Mouse (Mus musculus) liver, embryonic 12.5 days (tissue): ENCODE data around the gene S100a1. TPM values are rescaled to one million over a fixed set of nuclear protein-coding genes. Genes with fewer than 3 reads are reported as not detected.

ENCODE experiments used
- ATAC-seq: fragments of 200-750 bp; cut with Nextera tagmentation; 2 replicates; pipeline ENCODE4 v1.8.0; 2017; ENCODE audit warnings: moderate number of reproducible peaks, mild to moderate bottlenecking, moderate library complexity
- H3K27ac ChIP-seq: fragments of 300-500 bp; sonication (generic); 2 replicates; pipeline ENCODE4 v1.5.1; 2016; ENCODE audit warnings: mild to moderate bottlenecking
- H3K27me3 ChIP-seq: fragments of 300-500 bp; sonication (generic); replicated peaks from 2 replicates; pipeline ENCODE4 v1.6.1; 2016; ENCODE audit warnings: mild to moderate bottlenecking, moderate library complexity
- H3K36me3 ChIP-seq: fragments of 300-500 bp; sonication (generic); 2 replicates; pipeline ENCODE4 v1.6.1; 2016; ENCODE audit warnings: mild to moderate bottlenecking, moderate library complexity
- H3K4me1 ChIP-seq: fragments of 300-500 bp; sonication (generic); 2 replicates; pipeline ENCODE4 v1.6.1; 2016
- H3K4me2 ChIP-seq: fragments of 300-500 bp; sonication (generic); 2 replicates; pipeline ENCODE4 v1.6.1; 2016; ENCODE audit warnings: mild to moderate bottlenecking, moderate library complexity
- H3K4me3 ChIP-seq: fragments of 300-500 bp; sonication (generic); 2 replicates; pipeline ENCODE4 v1.5.1; 2016; ENCODE audit warnings: mild to moderate bottlenecking, moderate library complexity
- H3K9ac ChIP-seq: fragments of 300-500 bp; sonication (generic); 2 replicates; pipeline ENCODE4 v1.6.1; 2016; ENCODE audit warnings: mild to moderate bottlenecking, moderate library complexity
- H3K9me3 ChIP-seq: fragments of 300-500 bp; sonication (generic); replicated peaks from 2 replicates; pipeline ENCODE4 v1.6.1; 2016; ENCODE audit warnings: mild to moderate bottlenecking, moderate library complexity
- WGBS: fragments of 180-500 bp; shearing (Covaris S2); methylation state at CpG from one replicate; pipeline ENCODE4 v1.1.7; 2016; ENCODE audit not compliant: insufficient replicate concordance; 5-methylcytosine and 5-hydroxymethylcytosine counted together
- polyA plus RNA-seq: library from polyadenylated mRNA; unstranded; fragments of >200 nt; fragmentation: Nextera tagmentation; extraction: Ambion mirVana; gene quantifications from 2 replicates; pipeline ENCODE4 v1.2.1, GENCODE M21; 2016

The S100a1 gene
- polyA plus RNA-seq, 1 experiment from 2014 or later, result 15.0 TPM

DNA sequence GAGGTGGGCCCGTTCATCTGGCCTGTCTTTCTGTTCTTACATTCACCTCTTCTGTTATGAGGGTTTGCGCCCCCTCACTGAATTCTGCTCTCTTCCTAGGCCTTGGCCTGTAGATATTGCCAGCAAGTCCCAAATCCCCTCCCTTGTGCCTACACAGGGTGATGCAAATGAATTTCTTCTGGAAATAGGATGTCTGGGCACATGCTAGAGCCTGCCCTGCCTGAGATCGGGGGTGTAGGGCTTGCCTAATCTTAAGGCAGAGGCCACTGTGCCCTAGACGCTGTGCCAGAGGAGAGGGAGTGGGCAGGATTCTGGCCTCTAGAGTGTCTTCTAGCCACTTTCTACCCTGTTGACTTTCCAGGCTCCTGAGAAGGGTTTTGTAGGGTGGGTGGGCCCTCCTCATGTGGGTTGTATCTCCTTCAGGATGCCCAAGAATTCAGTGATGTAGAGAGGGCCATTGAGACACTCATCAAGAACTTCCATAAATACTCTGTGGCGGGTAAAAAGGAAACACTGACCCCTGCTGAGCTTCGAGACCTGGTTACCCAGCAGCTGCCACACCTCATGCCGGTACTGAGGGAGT, 13.2 kb upstream of the S100a1 start:
- WGBS, result 76% methylated on average over 7 of the region's 7 CpGs
- Histone ChIP-seq H3K27me3 (no peaks in the 10 kb centered on the region), H3K9me3 (no peaks in the 10 kb centered on the region), H3K4me3 (no peak overlapping the region), H3K4me2 (no peak overlapping the region), H3K9ac (no peak overlapping the region), H3K36me3 (peaks cover 3% of the 10 kb centered on the region; the same call in 1 of the 2 replicates), H3K4me1 (no peaks in the 10 kb centered on the region), H3K27ac (no peak overlapping the region)
- no peak for ATAC-seq

GRCm38 (mm10) chr3:90526580-90526979, 12.4 kb upstream of the S100a1 start, which contains the start of gene S100a14:
Gene S100a14, plus strand, starts transcription at chr3:90526856.
- H3K4me3 ChIP-seq, result no peak within 1 kb of the TSS
- WGBS, result 52% methylated on average over 5 of the region's 5 CpGs
- ATAC-seq, result peak; percentile 49; the same call in 1 of the 2 replicates
- peaks cover 3% of the 10 kb centered on the region; the same call in 1 of the 2 replicates for H3K36me3 ChIP-seq
- H3K4me1 ChIP-seq, result no peaks in the 10 kb centered on the region
- H3K9me3 ChIP-seq, result no peaks in the 10 kb centered on the region
- no peak within 1 kb of the TSS for H3K9ac ChIP-seq
- no peaks in the 10 kb centered on the region for H3K27me3 ChIP-seq
- H3K27ac ChIP-seq, result no peak within 1 kb of the TSS
- H3K4me2 ChIP-seq, result no peak within 1 kb of the TSS

GRCm38 (mm10) chr3:90526076-90526475, 11.9 kb upstream of the S100a1 start:
- H3K27ac ChIP-seq, result no peak overlapping the region
- H3K36me3 ChIP-seq, result peaks cover 3% of the 10 kb centered on the region; the same call in 1 of the 2 replicates
- no peak overlapping the region for H3K9ac ChIP-seq
- no peak overlapping the region for H3K4me3 ChIP-seq
- no peaks in the 10 kb centered on the region for H3K27me3 ChIP-seq
- H3K4me1 ChIP-seq, result no peaks in the 10 kb centered on the region
- ATAC-seq, result no peak
- WGBS, result 62% methylated on average over 2 of the region's 2 CpGs
- no peaks in the 10 kb centered on the region for H3K9me3 ChIP-seq
- no peak overlapping the region for H3K4me2 ChIP-seq

DNA sequence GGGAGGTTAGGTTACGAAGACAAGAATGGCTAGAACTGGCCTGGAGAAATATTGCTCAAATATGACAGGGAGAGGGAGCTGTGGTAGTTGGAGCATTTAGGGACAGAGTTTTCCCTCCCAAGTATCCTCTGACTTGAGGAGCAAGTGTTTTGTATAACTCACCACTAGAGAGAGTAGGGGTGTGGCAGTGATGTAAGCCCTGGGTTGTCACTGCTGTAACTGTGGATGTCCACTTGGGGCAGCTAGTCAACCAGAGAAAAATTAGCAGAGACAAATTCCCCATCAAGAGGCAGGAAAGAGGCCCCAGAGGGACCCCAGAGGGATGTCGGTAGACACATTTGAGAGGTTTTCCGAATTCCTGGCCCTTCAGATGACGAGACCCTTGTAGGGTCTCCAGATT, 11.2 kb upstream of the S100a1 start:
- Histone ChIP-seq H3K27me3 (no peaks in the 10 kb centered on the region), H3K27ac (no peak overlapping the region), H3K4me2 (no peak overlapping the region), H3K36me3 (peaks cover 3% of the 10 kb centered on the region; the same call in 1 of the 2 replicates), H3K9ac (no peak overlapping the region), H3K4me1 (no peaks in the 10 kb centered on the region), H3K9me3 (no peaks in the 10 kb centered on the region), H3K4me3 (no peak overlapping the region)
- WGBS, result 55% methylated on average over 4 of the region's 4 CpGs
- ATAC-seq, result no peak

- ATAC-seq, result no peak
- Histone ChIP-seq H3K9me3 (no peaks in the 10 kb centered on the region), H3K36me3 (no peaks in the 10 kb centered on the region), H3K4me2 (no peak overlapping the region), H3K4me3 (no peak overlapping the region), H3K9ac (no peak overlapping the region), H3K27me3 (peaks cover 13% of the 10 kb centered on the region), H3K27ac (no peak overlapping the region), H3K4me1 (peaks cover 26% of the 10 kb centered on the region)
- WGBS, result 75% methylated on average over 4 of the region's 4 CpGs
These were observed 3.5 kb upstream of the S100a1 start for GRCm38 (mm10) chr3:90517711-90518110.

DNA sequence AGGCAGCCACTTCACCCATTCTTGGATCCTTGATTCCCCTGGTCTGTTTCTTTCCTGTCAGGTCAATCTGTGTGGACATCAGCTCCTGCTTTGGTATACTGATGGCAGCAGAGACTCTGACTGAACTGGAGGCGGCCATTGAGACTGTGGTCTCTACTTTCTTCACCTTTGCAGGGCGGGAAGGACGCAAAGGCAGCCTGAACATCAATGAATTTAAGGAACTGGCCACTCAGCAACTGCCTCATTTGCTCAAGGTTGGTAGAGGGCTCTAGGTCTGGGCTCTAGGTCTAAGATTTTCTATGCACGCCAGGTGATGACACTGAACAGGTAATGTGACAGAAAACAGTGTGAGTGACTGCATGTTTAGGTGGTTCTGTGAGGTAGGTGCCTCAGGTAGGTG, 1.6 kb upstream of the S100a1 start:
- ATAC-seq, result no peak
- 80% methylated on average over 4 of the region's 4 CpGs for WGBS
- Histone ChIP-seq H3K27ac (no peak overlapping the region), H3K4me3 (no peak overlapping the region), H3K4me2 (peak overlapping the region; percentile 95; the same call in 1 of the 2 replicates), H3K36me3 (peaks cover 2% of the 10 kb centered on the region; the same call in 1 of the 2 replicates), H3K4me1 (peaks cover 26% of the 10 kb centered on the region), H3K27me3 (peaks cover 23% of the 10 kb centered on the region), H3K9ac (no peak overlapping the region), H3K9me3 (no peaks in the 10 kb centered on the region)

DNA sequence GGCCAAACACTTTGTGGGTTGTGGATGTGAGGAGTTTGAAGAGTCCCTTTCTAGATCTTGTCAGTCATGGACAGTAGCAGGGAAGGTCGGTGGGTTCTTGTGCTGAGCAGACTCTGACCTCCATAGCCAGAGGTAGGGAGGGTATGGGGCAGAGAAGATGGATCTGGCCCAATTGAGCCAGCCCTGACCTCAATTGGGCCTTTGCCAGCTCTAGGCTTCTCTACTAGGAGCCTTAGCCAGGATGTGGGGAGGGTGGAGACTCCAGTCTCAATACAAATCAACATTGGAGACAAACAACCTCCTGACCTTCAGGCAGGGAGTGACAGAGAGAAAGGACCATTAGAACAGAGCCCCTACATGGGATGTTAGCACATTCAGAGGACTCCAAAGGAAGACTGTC, 1.1 kb upstream of the S100a1 start:
- Histone ChIP-seq H3K4me1 (peaks cover 27% of the 10 kb centered on the region), H3K9ac (peak overlapping the region; percentile 68), H3K27ac (no peak overlapping the region), H3K27me3 (peaks cover 23% of the 10 kb centered on the region), H3K4me3 (peak overlapping the region; percentile 61), H3K4me2 (peak overlapping the region; percentile 95), H3K36me3 (peaks cover 5% of the 10 kb centered on the region; the same call in 1 of the 2 replicates), H3K9me3 (no peaks in the 10 kb centered on the region)
- peak; percentile 14; the same call in 1 of the 2 replicates for ATAC-seq
- WGBS, result 46% methylated on average over 1 of the region's 1 CpGs

GRCm38 (mm10) chr3:90514691-90515090, 499 bp upstream of the S100a1 start:
- Histone ChIP-seq H3K27me3 (peaks cover 23% of the 10 kb centered on the region), H3K9ac (peak overlapping the region; percentile 68), H3K9me3 (no peaks in the 10 kb centered on the region), H3K4me1 (peaks cover 32% of the 10 kb centered on the region), H3K27ac (peak overlapping the region; percentile 17; the same call in 1 of the 2 replicates), H3K4me3 (peak overlapping the region; percentile 61), H3K36me3 (peaks cover 5% of the 10 kb centered on the region; the same call in 1 of the 2 replicates), H3K4me2 (peak overlapping the region; percentile 95)
- WGBS, result 0% methylated on average over 10 of the region's 10 CpGs
- peak; percentile 86 for ATAC-seq

DNA sequence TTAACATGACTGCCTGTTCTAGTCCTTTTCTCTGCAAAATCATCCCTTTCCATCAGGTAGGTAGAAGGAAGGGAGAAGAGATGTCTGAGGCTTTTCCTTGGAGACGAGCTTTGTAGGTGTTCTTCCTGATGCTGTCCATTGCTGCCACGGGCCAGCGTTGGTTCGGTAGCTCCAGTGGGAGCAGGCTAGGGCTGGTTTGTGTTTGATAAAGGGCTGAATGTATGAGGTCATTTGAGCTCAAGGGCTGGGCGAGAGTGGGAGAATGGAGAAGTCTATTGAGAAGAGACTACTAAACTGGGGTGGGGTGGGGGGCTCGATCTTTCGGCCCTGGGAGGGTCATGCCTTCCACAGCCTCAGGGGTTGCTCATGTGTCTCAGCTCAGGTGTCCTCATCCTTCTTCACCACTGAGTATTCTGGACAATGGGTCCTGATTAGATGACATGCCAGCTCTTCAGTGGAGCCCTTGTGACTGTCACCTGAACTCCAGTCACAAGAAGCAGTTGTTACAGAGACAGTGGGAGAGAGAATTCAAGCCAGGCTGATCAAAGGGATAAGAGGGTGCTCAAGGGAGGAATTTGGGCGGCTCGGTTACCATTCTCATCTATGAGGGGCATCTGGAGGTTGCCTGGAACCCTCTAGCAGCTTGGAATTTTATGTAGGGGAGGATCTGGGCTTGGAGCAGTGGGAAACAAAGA, 1.1 kb downstream of the S100a1 start:
- peaks cover 5% of the 10 kb centered on the region; the same call in 1 of the 2 replicates for H3K36me3 ChIP-seq
- H3K9me3 ChIP-seq, result no peaks in the 10 kb centered on the region
- ATAC-seq, result no peak
- H3K4me1 ChIP-seq, result peaks cover 37% of the 10 kb centered on the region
- no peak overlapping the region for H3K4me3 ChIP-seq
- H3K27me3 ChIP-seq, result peaks cover 23% of the 10 kb centered on the region
- 64% methylated on average over 9 of the region's 9 CpGs for WGBS
- no peak overlapping the region for H3K9ac ChIP-seq
- no peak overlapping the region for H3K27ac ChIP-seq
- H3K4me2 ChIP-seq, result peak overlapping the region; percentile 95; the same call in 1 of the 2 replicates

- 73% methylated on average over 5 of the region's 5 CpGs for WGBS
- Histone ChIP-seq H3K36me3 (peaks cover 10% of the 10 kb centered on the region), H3K4me2 (no peak overlapping the region)
These were observed 1.9 kb downstream of the S100a1 start for GRCm38 (mm10) chr3:90512276-90512675.

GRCm38 (mm10) chr3:90509747-90510123, 4.5 kb downstream of the S100a1 start:
- H3K4me2 ChIP-seq, result peak overlapping the region; percentile 84
- peaks cover 44% of the 10 kb centered on the region for H3K4me1 ChIP-seq
- H3K36me3 ChIP-seq, result peaks cover 36% of the 10 kb centered on the region
- 12% methylated on average over 2 of the region's 2 CpGs for WGBS
- peaks cover 23% of the 10 kb centered on the region for H3K27me3 ChIP-seq
- H3K27ac ChIP-seq, result peak overlapping the region; percentile 75
- no peaks in the 10 kb centered on the region for H3K9me3 ChIP-seq
- ATAC-seq, result no peak
- peak overlapping the region; percentile 44; the same call in 1 of the 2 replicates for H3K9ac ChIP-seq
- peak overlapping the region; percentile 97 for H3K4me3 ChIP-seq

More at GRCm38 (mm10) chr3:90512276-90512675, 1.9 kb downstream of the S100a1 start:
- Histone ChIP-seq H3K9ac (no peak overlapping the region; the same call in 1 of the 2 replicates), H3K27ac (no peak overlapping the region), H3K9me3 (no peaks in the 10 kb centered on the region), H3K27me3 (peaks cover 23% of the 10 kb centered on the region), H3K4me1 (peaks cover 45% of the 10 kb centered on the region), H3K4me3 (no peak overlapping the region)
- ATAC-seq, result no peak
